Mouse (Mus musculus) CD8-positive naive resting alpha-beta T cell, adult 57 days (primary cell): Measurements from ENCODE around the gene C130032M10Rik. TPM values are rescaled to one million over a fixed set of nuclear protein-coding genes. Genes with fewer than 3 reads are reported as not detected.

Experiments used
- total RNA-seq: library from RNA; stranded (reverse); gene quantifications from one replicate; pipeline ENCODE4 v1.2.4, GENCODE M21; 2023

Gene C130032M10Rik
- total RNA-seq, result not detected

GRCm38 (mm10) chr9:114515364-114515763 lies at the start of gene C130032M10Rik:
TSS of gene C130032M10Rik (plus strand) at chr9:114515697.

GRCm38 (mm10) chr9:114504816-114505215 lies 10.7 kb upstream of the C130032M10Rik start, which contains the start of gene Ccr4:
TSS of gene Ccr4 (minus strand) at chr9:114504916.

DNA sequence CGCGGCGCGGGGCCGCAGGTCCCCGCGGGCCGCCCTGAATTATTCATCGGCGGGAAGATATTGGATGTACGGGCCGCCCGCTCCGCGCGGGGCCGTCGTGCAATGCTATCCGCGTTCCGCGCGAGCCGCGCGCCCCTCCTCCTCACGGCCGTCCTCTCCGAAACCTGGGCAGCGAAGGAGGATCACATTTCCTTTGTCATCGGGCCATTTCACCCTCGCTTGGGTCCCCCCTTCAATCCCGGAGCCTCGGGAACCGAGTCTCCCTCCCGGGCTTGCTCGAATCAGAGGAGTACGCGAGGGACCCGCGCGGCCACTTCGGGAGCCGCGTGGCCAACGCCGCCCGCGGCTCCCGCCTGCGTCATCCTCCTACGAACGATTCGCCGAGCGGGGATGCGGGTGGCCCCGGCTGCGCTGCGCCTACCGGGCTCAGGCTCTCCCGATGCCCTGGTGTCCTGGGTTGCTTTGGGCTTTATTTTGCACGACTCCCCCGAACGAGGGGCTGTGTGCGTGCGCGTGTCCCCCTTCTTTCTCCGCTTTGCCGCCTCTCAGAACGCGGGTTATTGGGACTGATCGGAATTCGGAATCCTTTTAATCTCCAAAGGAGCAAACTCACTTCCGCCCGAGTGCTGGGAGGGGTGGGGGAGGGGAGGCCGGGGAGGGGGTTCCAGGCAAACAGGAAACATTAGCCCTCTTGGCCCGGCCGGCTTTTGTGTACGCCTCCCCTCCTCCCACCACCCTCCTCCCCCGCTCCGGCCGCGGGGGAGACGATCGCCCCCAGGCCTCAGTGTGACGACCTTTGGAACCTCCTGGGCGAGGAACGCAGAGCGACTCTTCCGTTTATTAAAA lies 48.5 kb downstream of the C130032M10Rik start, which contains the start of gene Trim71:
Gene Trim71 (minus strand): TSS at position 609 of the 846 bp plus-strand sequence.

Other genes with a start within 250 kb of the C130032M10Rik start
- not detected for gene Bcl2a1c, start 185.6 kb upstream of the C130032M10Rik start, total RNA-seq
- gene Crtap, start 125.0 kb upstream of the C130032M10Rik start, total RNA-seq, result 9.2 TPM
- 20.2 TPM for gene Glb1, start 114.6 kb upstream of the C130032M10Rik start, total RNA-seq
- 13.1 TPM for gene Tmppe, start 114.6 kb upstream of the C130032M10Rik start, total RNA-seq
- 0.61 TPM for gene Ccr4, start 10.8 kb upstream of the C130032M10Rik start, total RNA-seq
- gene Trim71, start 48.7 kb downstream of the C130032M10Rik start, total RNA-seq, result not detected
- gene Cnot10, start 124.5 kb downstream of the C130032M10Rik start, total RNA-seq, result 77.8 TPM
- 46.3 TPM for gene Dync1li1, start 173.1 kb downstream of the C130032M10Rik start, total RNA-seq
- 86.4 TPM for gene Cmtm6, start 215.4 kb downstream of the C130032M10Rik start, total RNA-seq